Mouse (Mus musculus) heart, adult 2 months (tissue): ENCODE results near the gene Aak1. TPM values are rescaled to one million over a fixed set of nuclear protein-coding genes. Genes with fewer than 3 reads are reported as not detected.

Experiments
- DNase-seq, 2 experiments: peaks; one replicate each; pipeline ENCODE4 v3.0.0; 2021
- H3K27ac ChIP-seq: fragments of 200-600 bp; 2 replicates; pipeline ENCODE4 v1.8.1; 2022
- H3K27me3 ChIP-seq: fragments of 200-500 bp; 2 replicates; pipeline ENCODE4 v1.6.1; 2012; ENCODE audit warnings: mild to moderate bottlenecking, low read length, inconsistent platforms, mixed read lengths; ENCODE audit not compliant: control insufficient read depth, insufficient read depth
- H3K36me3 ChIP-seq: fragments of 200-500 bp; 2 replicates; pipeline ENCODE4 v1.6.1; 2012; ENCODE audit warnings: low read length, inconsistent platforms; ENCODE audit not compliant: control insufficient read depth, insufficient read depth
- H3K4me1 ChIP-seq: fragments of 200-500 bp; 2 replicates; pipeline ENCODE4 v1.6.1; 2011; ENCODE audit warnings: low read length; ENCODE audit not compliant: control insufficient read depth, insufficient read depth
- H3K4me3 ChIP-seq: fragments of 200-600 bp; 2 replicates; pipeline ENCODE4 v1.8.1; 2022
- H3K79me2 ChIP-seq: fragments of 200-500 bp; replicated peaks from 2 replicates; pipeline ENCODE4 v1.6.1; 2012; ENCODE audit warnings: mild to moderate bottlenecking, inconsistent platforms, low read length, moderate library complexity, mixed read lengths; ENCODE audit not compliant: control insufficient read depth, insufficient read depth
- H3K9ac ChIP-seq: fragments of 200-500 bp; 2 replicates; pipeline ENCODE4 v1.6.1; 2012; ENCODE audit warnings: low read depth, mild to moderate bottlenecking, control low read depth, inconsistent platforms, low read length, mixed read lengths
- CTCF ChIP-seq: fragments of 200-600 bp; IDR thresholded peaks from 2 replicates; pipeline ENCODE4 v1.8.1; 2022; ENCODE audit warnings: antibody characterized with exemption, mild to moderate bottlenecking, moderate library complexity
- EP300 ChIP-seq: fragments of 200-500 bp; IDR thresholded peaks from 2 replicates; pipeline ENCODE4 v1.6.1; 2011; ENCODE audit warnings: low read depth, low read length, control low read depth; ENCODE audit not compliant: insufficient read depth
- POLR2A ChIP-seq: fragments of 200-500 bp; IDR thresholded peaks from 2 replicates; pipeline ENCODE4 v1.6.1; 2011; ENCODE audit warnings: mild to moderate bottlenecking, low read depth, low read length, control low read depth; ENCODE audit not compliant: insufficient read depth
- WGBS: fragments of 180-500 bp; shearing (Covaris S2); methylation state at CpG from one replicate; pipeline ENCODE4 v1.1.7; 2018; 5-methylcytosine and 5-hydroxymethylcytosine counted together
- intact Hi-C: fragments of 180-260 bp; cut with DNase I; formaldehyde crosslinking; loops from one replicate; pipeline ENCODE4 v1.15.1; 2025
- polyA plus RNA-seq: library from polyadenylated mRNA; depleted of rRNA; stranded (reverse); fragments of >200 nt; gene quantifications from 2 replicates; pipeline ENCODE4 v1.2.3, GENCODE M21; 2012
- total RNA-seq, 2 experiments: library from RNA; stranded (reverse); gene quantifications; 2 replicates each; pipeline ENCODE4 v1.2.3; 2021

Gene Aak1
- total and polyA plus RNA-seq, 3 experiments = 20.5 to 85.5 (median 81.6) TPM

- no peaks in the 10 kb centered on the region for H3K4me1 ChIP-seq
- intact Hi-C loops = no loop called here
- no peak overlapping the region for H3K9ac ChIP-seq
- WGBS = 72% methylated on average over 3 of the region's 3 CpGs
- H3K27me3 ChIP-seq = no peaks in the 10 kb centered on the region
- DNase-seq = no peak
- TF ChIP-seq EP300 = no peak
- no peak for TF ChIP-seq CTCF
- TF ChIP-seq POLR2A = no peak
- H3K4me3 ChIP-seq = no peak overlapping the region
- no peak overlapping the region for H3K27ac ChIP-seq
- H3K36me3 ChIP-seq = peaks cover 4% of the 10 kb centered on the region
- no peaks in the 10 kb centered on the region for H3K79me2 ChIP-seq
These were observed 106.4 kb downstream of the Aak1 start for GRCm38 (mm10) chr6:86955741-86956140.

DNA sequence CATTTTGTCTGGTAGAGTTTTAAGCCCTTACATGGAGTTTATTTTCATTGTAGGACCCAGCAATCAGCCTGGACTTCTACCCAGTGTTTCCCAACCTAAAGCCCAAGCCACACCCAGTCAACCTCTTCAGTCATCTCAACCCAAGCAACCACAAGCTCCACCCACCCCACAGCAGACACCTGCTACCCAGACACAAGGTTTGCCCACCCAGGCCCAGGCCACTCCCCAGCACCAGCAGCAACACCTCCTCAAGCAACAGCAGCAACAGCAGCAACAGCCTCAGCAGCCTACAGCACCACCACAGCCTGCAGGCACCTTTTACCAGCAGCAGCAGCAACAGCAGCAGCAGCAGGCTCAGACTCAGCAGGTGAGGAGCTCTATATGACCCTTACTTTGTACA lies 106.9 kb downstream of the Aak1 start:
- no peak for DNase-seq
- Histone ChIP-seq H3K9ac (no peak overlapping the region), H3K4me1 (no peaks in the 10 kb centered on the region), H3K36me3 (peaks cover 4% of the 10 kb centered on the region), H3K27ac (no peak overlapping the region), H3K4me3 (no peak overlapping the region), H3K27me3 (no peaks in the 10 kb centered on the region), H3K79me2 (no peaks in the 10 kb centered on the region)
- TF ChIP-seq POLR2A (no peak), CTCF (no peak), EP300 (no peak)
- intact Hi-C loops = no loop called here

GRCm38 (mm10) chr6:86959006-86959405 lies 109.7 kb downstream of the Aak1 start:
- 95% methylated on average over 1 of the region's 1 CpGs for WGBS

GRCm38 (mm10) chr6:86963987-86964685 lies 114.8 kb downstream of the Aak1 start:
- Histone ChIP-seq H3K79me2 (no peaks in the 10 kb centered on the region), H3K27ac (no peak overlapping the region), H3K27me3 (no peaks in the 10 kb centered on the region), H3K4me1 (no peaks in the 10 kb centered on the region), H3K36me3 (no peaks in the 10 kb centered on the region; the same call in none of the 2 replicates), H3K4me3 (no peak overlapping the region), H3K9ac (no peak overlapping the region)
- TF ChIP-seq POLR2A (no peak), CTCF (no peak), EP300 (no peak)
- WGBS = 91% methylated on average over 7 of the region's 7 CpGs
- intact Hi-C loops = no loop called here
- no peak for DNase-seq

More at GRCm38 (mm10) chr6:86959006-86959405, 109.7 kb downstream of the Aak1 start:
- no peak overlapping the region for H3K9ac ChIP-seq
- intact Hi-C loops = no loop called here
- no peaks in the 10 kb centered on the region for H3K27me3 ChIP-seq
- H3K79me2 ChIP-seq = no peaks in the 10 kb centered on the region
- H3K36me3 ChIP-seq = peaks cover 4% of the 10 kb centered on the region
- no peak for TF ChIP-seq CTCF
- TF ChIP-seq EP300 = no peak
- no peak for TF ChIP-seq POLR2A
- H3K4me1 ChIP-seq = no peaks in the 10 kb centered on the region
- no peak overlapping the region for H3K4me3 ChIP-seq
- no peak overlapping the region for H3K27ac ChIP-seq
- DNase-seq = no peak

DNA sequence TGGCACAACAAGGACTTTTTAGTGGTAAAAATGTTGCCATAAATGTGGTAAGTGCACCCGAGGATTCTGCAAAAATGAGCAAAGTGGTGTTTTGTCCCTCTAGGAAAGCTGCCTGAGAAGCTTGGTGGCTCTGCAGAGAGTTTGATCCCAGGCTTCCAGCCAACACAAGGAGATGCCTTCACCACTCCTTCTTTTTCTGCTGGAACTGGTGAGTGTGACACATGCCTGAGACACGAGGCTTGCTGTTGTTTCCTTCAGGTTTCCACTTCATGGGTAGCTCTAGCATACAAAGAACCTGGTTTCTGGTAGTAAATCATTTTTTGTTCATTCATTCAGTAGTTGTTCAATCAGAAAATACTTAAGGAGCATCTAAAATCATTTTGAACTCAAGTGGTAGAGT lies 117.8 kb downstream of the Aak1 start:
- Histone ChIP-seq H3K79me2 (no peaks in the 10 kb centered on the region), H3K36me3 (no peaks in the 10 kb centered on the region; the same call in 1 of the 2 replicates), H3K4me1 (no peaks in the 10 kb centered on the region), H3K27me3 (no peaks in the 10 kb centered on the region), H3K9ac (no peak overlapping the region), H3K27ac (no peak overlapping the region), H3K4me3 (no peak overlapping the region)
- no peak for DNase-seq
- WGBS = 72% methylated on average over 2 of the region's 2 CpGs
- TF ChIP-seq POLR2A (no peak), CTCF (no peak), EP300 (no peak)
- intact Hi-C loops = no loop called here

GRCm38 (mm10) chr6:86973956-86974355 lies 124.6 kb downstream of the Aak1 start:
- no peak overlapping the region for H3K9ac ChIP-seq
- no peak overlapping the region for H3K27ac ChIP-seq
- DNase-seq = no peak
- no peaks in the 10 kb centered on the region for H3K79me2 ChIP-seq
- no peak for TF ChIP-seq CTCF
- TF ChIP-seq EP300 = no peak
- no peak for TF ChIP-seq POLR2A
- WGBS = 92% methylated on average over 4 of the region's 4 CpGs
- no peak overlapping the region for H3K4me3 ChIP-seq
- H3K27me3 ChIP-seq = no peaks in the 10 kb centered on the region
- H3K36me3 ChIP-seq = no peaks in the 10 kb centered on the region
- no peaks in the 10 kb centered on the region for H3K4me1 ChIP-seq
- intact Hi-C loops = no loop called here
